Mouse (Mus musculus) lung, adult 2 months (tissue): ENCODE data around the gene Cfdp1.

ENCODE experiments used
- CTCF ChIP-seq: fragments of 200-500 bp; IDR thresholded peaks from 2 replicates; pipeline ENCODE4 v1.5.1; 2011; ENCODE audit warnings: mild to moderate bottlenecking, low read length, control low read depth; ENCODE audit not compliant: insufficient read depth
- POLR2A ChIP-seq: fragments of 200-500 bp; IDR thresholded peaks from 2 replicates; pipeline ENCODE4 v1.6.1; 2011; ENCODE audit warnings: low read depth, mild to moderate bottlenecking, control low read depth, low read length, borderline replicate concordance; ENCODE audit errors: extremely low read depth

DNA sequence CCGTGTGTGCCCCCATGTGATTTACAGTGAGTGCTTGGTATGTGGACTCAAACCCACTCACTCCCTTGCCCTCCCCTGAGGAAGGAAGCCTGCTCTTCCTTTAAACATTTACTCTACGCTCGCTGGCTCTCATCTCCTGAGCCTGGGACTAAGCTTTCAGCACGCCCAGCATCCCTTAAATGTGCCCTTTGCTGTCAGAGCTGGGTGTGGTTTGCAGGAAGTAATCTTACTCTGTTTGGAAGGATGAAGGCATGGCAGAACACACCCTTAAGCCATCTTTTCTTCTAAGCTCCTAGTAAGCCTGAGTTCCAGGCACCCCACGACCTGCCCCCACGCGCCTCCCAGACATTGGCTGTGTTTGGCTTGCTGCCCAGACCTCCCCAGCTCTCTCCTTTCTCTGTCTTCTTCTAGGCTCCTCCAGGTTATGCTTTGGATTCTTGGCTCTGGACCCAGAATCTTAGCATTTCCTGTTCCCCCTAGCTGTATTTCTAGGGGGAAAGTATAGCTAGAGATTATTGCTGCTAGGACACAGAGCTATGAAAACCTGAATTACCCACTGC, 34.1 kb upstream of the Cfdp1 start:
- no peak for TF ChIP-seq CTCF
- no peak for TF ChIP-seq POLR2A
